Mouse (Mus musculus): ENCODE measurements around the gene Gm17268. TPM values are rescaled to one million over a fixed set of nuclear protein-coding genes. Genes with fewer than 3 reads are reported as not detected.

Gm17268 gene
- polyA plus RNA-seq, 1 experiment from 2014 or later, result not detected

- Histone ChIP-seq H3K4me2 (replicated peaks) (no peak overlapping the region), H3K4me1 (no peaks in the 10 kb centered on the region), H3K27ac (replicated peaks) (no peak overlapping the region), H3K27me3 (no peaks in the 10 kb centered on the region), H3K9me3 (no peaks in the 10 kb centered on the region), H3K4me3 (no peak overlapping the region), H3K36me3 (no peaks in the 10 kb centered on the region), H3K9ac (replicated peaks) (no peak overlapping the region)
- WGBS, result 89% methylated on average over 7 of the region's 7 CpGs
- no peak for ATAC-seq (ENCODE audit: low FRiP score, low read depth)
Measured at GRCm38 (mm10) chr11:82053849-82054248, 15.5 kb upstream of the Gm17268 start.

GRCm38 (mm10) chr11:82047746-82048415, 9.5 kb upstream of the Gm17268 start:
- no peaks in the 10 kb centered on the region for H3K36me3 ChIP-seq
- no peak overlapping the region for H3K27ac ChIP-seq (replicated peaks)
- H3K4me2 ChIP-seq (replicated peaks), result no peak overlapping the region
- H3K4me3 ChIP-seq, result no peak overlapping the region
- H3K4me1 ChIP-seq, result no peaks in the 10 kb centered on the region
- 50% methylated on average over 6 of the region's 6 CpGs for WGBS
- H3K9ac ChIP-seq (replicated peaks), result no peak overlapping the region
- H3K27me3 ChIP-seq, result no peaks in the 10 kb centered on the region
- no peaks in the 10 kb centered on the region for H3K9me3 ChIP-seq
- no peak for ATAC-seq (ENCODE audit: low FRiP score, low read depth)

GRCm38 (mm10) chr11:82045471-82045870, 7.1 kb upstream of the Gm17268 start, which contains the start of gene Ccl7:
Ccl7 (plus strand) TSS chr11:82045712.
- WGBS, result 83% methylated on average over 3 of the region's 3 CpGs
- no peaks in the 10 kb centered on the region for H3K36me3 ChIP-seq
- no peak within 1 kb of the TSS for H3K27ac ChIP-seq (replicated peaks)
- H3K4me3 ChIP-seq, result no peak within 1 kb of the TSS
- no peaks in the 10 kb centered on the region for H3K9me3 ChIP-seq
- H3K27me3 ChIP-seq, result no peaks in the 10 kb centered on the region
- H3K4me2 ChIP-seq (replicated peaks), result no peak within 1 kb of the TSS
- no peaks in the 10 kb centered on the region for H3K4me1 ChIP-seq
- no peak for ATAC-seq (ENCODE audit: low FRiP score, low read depth)
- no peak within 1 kb of the TSS for H3K9ac ChIP-seq (replicated peaks)

- no peak for ATAC-seq (ENCODE audit: low FRiP score, low read depth)
- H3K4me2 ChIP-seq (replicated peaks), result no peak overlapping the region
- H3K4me1 ChIP-seq, result no peaks in the 10 kb centered on the region
- H3K36me3 ChIP-seq, result no peaks in the 10 kb centered on the region
- no peak overlapping the region for H3K9ac ChIP-seq (replicated peaks)
- no peak overlapping the region for H3K4me3 ChIP-seq
- H3K9me3 ChIP-seq, result no peaks in the 10 kb centered on the region
- H3K27me3 ChIP-seq, result no peaks in the 10 kb centered on the region
- 97% methylated on average over 4 of the region's 4 CpGs for WGBS
- no peak overlapping the region for H3K27ac ChIP-seq (replicated peaks)
Measured at GRCm38 (mm10) chr11:82041671-82042080, 3.3 kb upstream of the Gm17268 start.

GRCm38 (mm10) chr11:82039132-82039660, 834 bp upstream of the Gm17268 start:
- no peak for ATAC-seq (ENCODE audit: low FRiP score, low read depth)
- Histone ChIP-seq H3K9me3 (no peaks in the 10 kb centered on the region), H3K27ac (replicated peaks) (no peak overlapping the region), H3K9ac (replicated peaks) (no peak overlapping the region), H3K4me3 (no peak overlapping the region), H3K27me3 (no peaks in the 10 kb centered on the region), H3K4me1 (no peaks in the 10 kb centered on the region), H3K4me2 (replicated peaks) (no peak overlapping the region), H3K36me3 (no peaks in the 10 kb centered on the region)
- WGBS, result 77% methylated on average over 3 of the region's 3 CpGs

GRCm38 (mm10) chr11:82035857-82036256, 2.5 kb downstream of the Gm17268 start:
- no peak overlapping the region for H3K4me3 ChIP-seq
- H3K36me3 ChIP-seq, result no peaks in the 10 kb centered on the region
- no peak overlapping the region for H3K9ac ChIP-seq (replicated peaks)
- H3K9me3 ChIP-seq, result no peaks in the 10 kb centered on the region
- WGBS, result 85% methylated on average over 2 of the region's 2 CpGs
- H3K4me2 ChIP-seq (replicated peaks), result no peak overlapping the region
- no peaks in the 10 kb centered on the region for H3K27me3 ChIP-seq
- H3K4me1 ChIP-seq, result no peaks in the 10 kb centered on the region
- ATAC-seq (ENCODE audit: low FRiP score, low read depth), result no peak
- no peak overlapping the region for H3K27ac ChIP-seq (replicated peaks)

GRCm38 (mm10) chr11:82035356-82035755, 3.0 kb downstream of the Gm17268 start, which contains the start of gene Ccl2:
Ccl2 (plus strand) TSS chr11:82035571.
- Histone ChIP-seq H3K4me3 (no peak within 1 kb of the TSS), H3K9ac (replicated peaks) (no peak within 1 kb of the TSS), H3K9me3 (no peaks in the 10 kb centered on the region), H3K27me3 (no peaks in the 10 kb centered on the region), H3K4me1 (no peaks in the 10 kb centered on the region), H3K27ac (replicated peaks) (no peak within 1 kb of the TSS), H3K36me3 (no peaks in the 10 kb centered on the region), H3K4me2 (replicated peaks) (no peak within 1 kb of the TSS)
- no peak for ATAC-seq (ENCODE audit: low FRiP score, low read depth)
- WGBS, result 55% methylated on average over 5 of the region's 5 CpGs

GRCm38 (mm10) chr11:82034446-82034845, 3.9 kb downstream of the Gm17268 start:
- H3K4me3 ChIP-seq, result no peak overlapping the region
- H3K4me1 ChIP-seq, result no peaks in the 10 kb centered on the region
- H3K27ac ChIP-seq (replicated peaks), result no peak overlapping the region
- H3K27me3 ChIP-seq, result no peaks in the 10 kb centered on the region
- H3K4me2 ChIP-seq (replicated peaks), result no peak overlapping the region
- WGBS, result 94% methylated on average over 7 of the region's 7 CpGs
- H3K36me3 ChIP-seq, result no peaks in the 10 kb centered on the region
- ATAC-seq (ENCODE audit: low FRiP score, low read depth), result no peak
- H3K9me3 ChIP-seq, result no peaks in the 10 kb centered on the region
- H3K9ac ChIP-seq (replicated peaks), result no peak overlapping the region

GRCm38 (mm10) chr11:82032678-82033344, 5.6 kb downstream of the Gm17268 start:
- Histone ChIP-seq H3K27me3 (no peaks in the 10 kb centered on the region), H3K9me3 (no peaks in the 10 kb centered on the region), H3K4me2 (replicated peaks) (no peak overlapping the region), H3K36me3 (no peaks in the 10 kb centered on the region), H3K9ac (replicated peaks) (no peak overlapping the region), H3K27ac (replicated peaks) (no peak overlapping the region), H3K4me1 (no peaks in the 10 kb centered on the region), H3K4me3 (no peak overlapping the region)
- 51% methylated on average over 8 of the region's 8 CpGs for WGBS
- ATAC-seq (ENCODE audit: low FRiP score, low read depth), result no peak

GRCm38 (mm10) chr11:82032136-82032535, 6.2 kb downstream of the Gm17268 start:
- no peak overlapping the region for H3K4me2 ChIP-seq (replicated peaks)

GRCm38 (mm10) chr11:82030171-82030570, 8.2 kb downstream of the Gm17268 start:
- Histone ChIP-seq H3K27me3 (no peaks in the 10 kb centered on the region), H3K4me1 (no peaks in the 10 kb centered on the region), H3K9me3 (no peaks in the 10 kb centered on the region), H3K27ac (replicated peaks) (no peak overlapping the region), H3K4me2 (replicated peaks) (no peak overlapping the region), H3K9ac (replicated peaks) (no peak overlapping the region), H3K36me3 (no peaks in the 10 kb centered on the region), H3K4me3 (no peak overlapping the region)
- ATAC-seq (ENCODE audit: low FRiP score, low read depth), result no peak
- WGBS, result 60% methylated on average over 2 of the region's 2 CpGs

More at GRCm38 (mm10) chr11:82032136-82032535, 6.2 kb downstream of the Gm17268 start:
- no peaks in the 10 kb centered on the region for H3K36me3 ChIP-seq
- no peak for ATAC-seq (ENCODE audit: low FRiP score, low read depth)
- no peaks in the 10 kb centered on the region for H3K9me3 ChIP-seq
- no peak overlapping the region for H3K9ac ChIP-seq (replicated peaks)
- no peak overlapping the region for H3K27ac ChIP-seq (replicated peaks)
- no peaks in the 10 kb centered on the region for H3K4me1 ChIP-seq
- H3K4me3 ChIP-seq, result no peak overlapping the region
- no peaks in the 10 kb centered on the region for H3K27me3 ChIP-seq

- H3K27me3 ChIP-seq, result no peaks in the 10 kb centered on the region
- no peaks in the 10 kb centered on the region for H3K36me3 ChIP-seq
- no peaks in the 10 kb centered on the region; the same call in 1 of the 2 replicates for H3K4me1 ChIP-seq
- WGBS, result 87% methylated on average over 4 of the region's 4 CpGs
- no peak for ATAC-seq (ENCODE audit: low FRiP score, low read depth)
- H3K9me3 ChIP-seq, result no peaks in the 10 kb centered on the region
- H3K4me2 ChIP-seq (replicated peaks), result no peak overlapping the region
- H3K4me3 ChIP-seq, result no peak overlapping the region
- H3K27ac ChIP-seq (replicated peaks), result no peak overlapping the region
- no peak overlapping the region for H3K9ac ChIP-seq (replicated peaks)
Measured at GRCm38 (mm10) chr11:82023769-82024168, 14.6 kb downstream of the Gm17268 start.

All from midbrain, embryonic 12.5 days (tissue).